ENCODE assay signal across 11 mouse cellular contexts in genomic region chr3:126598881-126599280, GRCm38 (mm10). TPM values are rescaled to one million over a fixed set of nuclear protein-coding genes. Genes with fewer than 3 reads are reported as not detected.
A peak's percentile ranks its signal among the peaks of the same experiment; 100 is the strongest.
DNase-seq lines count a peak whose midpoint lies in the region; ATAC-seq and TF ChIP-seq lines count a peak whose summit lies in the region.
"Had no signal": no experiment of that assay in that cellular context is flagged by ENCODE, and none has a peak within 500 bp of the region (broad histone marks: within the 10 kb centered on the region; RNA-seq: fewer than 3 reads in every experiment).

No protein-coding gene starts in this region.

- no peak for TF ChIP-seq CTCF in midbrain, postnatal 0 days (IDR thresholded peaks at IDR 0.05)

- H3K9ac ChIP-seq in kidney, embryonic 15.5 days: no peak overlapping the region
- no peak overlapping the region for H3K9ac ChIP-seq in embryonic facial prominence, embryonic 15.5 days
- peak overlapping the region; percentile 85 for H3K9ac ChIP-seq in hindbrain, embryonic 15.5 days
- H3K9ac ChIP-seq in midbrain, postnatal 0 days (replicated peaks; ENCODE audit: low read length, poor library complexity, severe bottlenecking): peak overlapping the region; percentile 90

- no peak overlapping the region for H3K27ac ChIP-seq in kidney, embryonic 15.5 days
- H3K27ac ChIP-seq in embryonic facial prominence, embryonic 15.5 days (replicated peaks): no peak overlapping the region
- peak overlapping the region; percentile 98; the same call in 1 of the 2 replicates for H3K27ac ChIP-seq in hindbrain, embryonic 15.5 days (replicated peaks)
- no peak overlapping the region for H3K27ac ChIP-seq in midbrain, postnatal 0 days (ENCODE audit: low read depth, low read length)

- ATAC-seq in kidney, embryonic 15.5 days (replicated peaks; ENCODE audit: low FRiP score): no peak
- no peak for ATAC-seq in embryonic facial prominence, embryonic 15.5 days (ENCODE audit: insufficient number of reproducible peaks, low FRiP score, low TSS enrichment, low read depth)
- ATAC-seq in hindbrain, embryonic 15.5 days (ENCODE audit: low FRiP score, low read depth): no peak
- ATAC-seq in midbrain, postnatal 0 days (ENCODE audit: low FRiP score): no peak

- no peaks in the 10 kb centered on the region for H3K27me3 ChIP-seq in kidney, embryonic 15.5 days
- no peaks in the 10 kb centered on the region for H3K27me3 ChIP-seq in embryonic facial prominence, embryonic 15.5 days
- no peaks in the 10 kb centered on the region for H3K27me3 ChIP-seq in hindbrain, embryonic 15.5 days
- no peaks in the 10 kb centered on the region for H3K27me3 ChIP-seq in midbrain, postnatal 0 days (ENCODE audit: insufficient read depth, low read length)

- H3K4me2 ChIP-seq in kidney, embryonic 15.5 days: peak overlapping the region; percentile 96
- peak overlapping the region; percentile 93; the same call in 1 of the 2 replicates for H3K4me2 ChIP-seq in embryonic facial prominence, embryonic 15.5 days (replicated peaks)
- peak overlapping the region; percentile 92 for H3K4me2 ChIP-seq in hindbrain, embryonic 15.5 days
- peak overlapping the region; percentile 93 for H3K4me2 ChIP-seq in midbrain, postnatal 0 days (ENCODE audit: low read depth, low read length, poor library complexity, severe bottlenecking)

- H3K4me3 ChIP-seq in kidney, embryonic 15.5 days (replicated peaks): peak overlapping the region; percentile 87
- H3K4me3 ChIP-seq in embryonic facial prominence, embryonic 15.5 days (replicated peaks): peak overlapping the region; percentile 88; the same call in 1 of the 2 replicates
- H3K4me3 ChIP-seq in hindbrain, embryonic 15.5 days: peak overlapping the region; percentile 73
- H3K4me3 ChIP-seq in midbrain, postnatal 0 days (ENCODE audit: low read depth, low read length): peak overlapping the region; percentile 88

- DNase-seq in kidney, postnatal 25 days: no peak
- DNase-seq in midbrain, postnatal 0 days (ENCODE audit: low spot score): no peak
- no peak for DNase-seq in c-Kit-positive CD71-positive TER-119-positive erythroid progenitor cells, embryonic 14.5 days (ENCODE audit: low spot score)
- DNase-seq in cerebellum, postnatal 36 days: no peak
- no peak for DNase-seq in adrenal gland, adult 18-20 months (ENCODE audit: low spot score in 2 of 2)
- DNase-seq: kidney, postnatal 14 days; lung, postnatal 36 days; right cerebral cortex, adult 18-20 months had no signal

- H3K36me3 ChIP-seq in kidney, embryonic 15.5 days: peaks cover 4% of the 10 kb centered on the region; the same call in 1 of the 2 replicates
- no peaks in the 10 kb centered on the region for H3K36me3 ChIP-seq in embryonic facial prominence, embryonic 15.5 days
- H3K36me3 ChIP-seq in hindbrain, embryonic 15.5 days: 0 out of 2 replicates have a peak, but pooled peaks cover 4% of the 10 kb centered on the region
- no peaks in the 10 kb centered on the region for H3K36me3 ChIP-seq in midbrain, postnatal 0 days (ENCODE audit: insufficient read depth, low read length)

- 0 out of 2 replicates have a peak, but pooled peaks cover 3% of the 10 kb centered on the region for H3K9me3 ChIP-seq in kidney, embryonic 15.5 days (replicated peaks)
- H3K9me3 ChIP-seq in embryonic facial prominence, embryonic 15.5 days (replicated peaks): no peaks in the 10 kb centered on the region
- H3K9me3 ChIP-seq in hindbrain, embryonic 15.5 days: no peaks in the 10 kb centered on the region
- no peaks in the 10 kb centered on the region for H3K9me3 ChIP-seq in midbrain, postnatal 0 days (ENCODE audit: low read length)

- peaks cover 12% of the 10 kb centered on the region; the same call in 1 of the 2 replicates for H3K4me1 ChIP-seq in kidney, embryonic 15.5 days
- H3K4me1 ChIP-seq in embryonic facial prominence, embryonic 15.5 days: peaks cover 9% of the 10 kb centered on the region; the same call in 1 of the 2 replicates
- peaks cover 22% of the 10 kb centered on the region; the same call in 1 of the 2 replicates for H3K4me1 ChIP-seq in hindbrain, embryonic 15.5 days (replicated peaks)
- no peaks in the 10 kb centered on the region for H3K4me1 ChIP-seq in midbrain, postnatal 0 days (ENCODE audit: insufficient read depth, low read length)

- WGBS in kidney, embryonic 15.5 days: 57% methylated on average over 3 of the region's 3 CpGs
- WGBS in embryonic facial prominence, embryonic 15.5 days: 50% methylated on average over 3 of the region's 3 CpGs
- WGBS in hindbrain, embryonic 15.5 days: 40% methylated on average over 3 of the region's 3 CpGs
- WGBS in midbrain, postnatal 0 days: 55% methylated on average over 3 of the region's 3 CpGs

RNA-seq across cellular contexts. Expression of gene Camk2d, which starts 2.8 kb away (rescaled TPM):
- polyA plus RNA-seq in kidney, embryonic 15.5 days (2015; fragmentation: Nextera tagmentation; extraction: Ambion mirVana): 23.5 and 30.6 TPM in 2 replicates
- polyA plus RNA-seq in embryonic facial prominence, embryonic 15.5 days (2015; fragmentation: Nextera tagmentation; extraction: Ambion mirVana): 32.9 TPM in 2 replicates
- 82.1 and 85.4 TPM in 2 replicates for polyA plus RNA-seq in hindbrain, embryonic 15.5 days (2015; fragmentation: Nextera tagmentation; extraction: Ambion mirVana)
- total RNA-seq in midbrain, postnatal 0 days (2014; rRNA removed): 143 and 162 TPM in 2 replicates
- 83.5 and 95.8 TPM in 2 replicates for polyA plus RNA-seq in midbrain, postnatal 0 days (2015; fragmentation: Nextera tagmentation; extraction: Ambion mirVana)
- total RNA-seq in adrenal gland, adult 18-20 months (2021): 10 to 100 TPM; 90.2 to 95.1 TPM

Comparison
In these comparisons a context has a peak if more than half of its experiments do, and no peak if none do; other contexts are left out.
1. H3K9ac ChIP-seq: peak in hindbrain, embryonic 15.5 days (single experiment) and midbrain, postnatal 0 days (single experiment); none in kidney, embryonic 15.5 days (single experiment) and embryonic facial prominence, embryonic 15.5 days (single experiment).
2. Peak in every context shown above with its lines, with median percentiles within 50 percentile points of each other: H3K4me2 ChIP-seq and H3K4me3 ChIP-seq.